Mouse (Mus musculus) midbrain, embryonic 15.5 days (tissue): ENCODE measurements around the gene Camkmt. TPM values are rescaled to one million over a fixed set of nuclear protein-coding genes. Genes with fewer than 3 reads are reported as not detected.

ENCODE experiments used
- ATAC-seq: fragments of 200-750 bp; cut with Nextera tagmentation; replicated peaks from 2 replicates; pipeline ENCODE4 v1.8.0; 2017; ENCODE audit warnings: moderate TSS enrichment
- H3K27ac ChIP-seq: fragments of 300-500 bp; sonication (generic); 2 replicates; pipeline ENCODE4 v1.5.1; 2015; ENCODE audit warnings: mild to moderate bottlenecking, inconsistent platforms
- H3K27me3 ChIP-seq: fragments of 300-500 bp; sonication (generic); replicated peaks from 2 replicates; pipeline ENCODE4 v1.6.1; 2015; ENCODE audit warnings: inconsistent platforms
- H3K36me3 ChIP-seq: fragments of 300-500 bp; sonication (generic); replicated peaks from 2 replicates; pipeline ENCODE4 v1.6.1; 2015; ENCODE audit warnings: inconsistent platforms
- H3K4me1 ChIP-seq: fragments of 300-500 bp; sonication (generic); 2 replicates; pipeline ENCODE4 v1.6.1; 2015; ENCODE audit warnings: inconsistent platforms
- H3K4me2 ChIP-seq: fragments of 300-500 bp; sonication (generic); 2 replicates; pipeline ENCODE4 v1.6.1; 2015; ENCODE audit warnings: inconsistent platforms, mild to moderate bottlenecking, moderate library complexity
- H3K4me3 ChIP-seq: fragments of 300-500 bp; sonication (generic); 2 replicates; pipeline ENCODE4 v1.5.1; 2015; ENCODE audit warnings: mild to moderate bottlenecking, inconsistent platforms
- H3K9ac ChIP-seq: fragments of 300-500 bp; sonication (generic); 2 replicates; pipeline ENCODE4 v1.6.1; 2015; ENCODE audit warnings: mild to moderate bottlenecking, inconsistent platforms
- H3K9me3 ChIP-seq: fragments of 300-500 bp; sonication (generic); 2 replicates; pipeline ENCODE4 v1.6.1; 2016; ENCODE audit warnings: inconsistent platforms
- WGBS: fragments of 180-500 bp; shearing (Covaris S2); methylation state at CpG from one replicate; pipeline ENCODE4 v1.1.7; 2015; ENCODE audit warnings: mixed read lengths; 5-methylcytosine and 5-hydroxymethylcytosine counted together
- polyA plus RNA-seq: library from polyadenylated mRNA; unstranded; fragments of >200 nt; fragmentation: Nextera tagmentation; extraction: Ambion mirVana; gene quantifications from 2 replicates; pipeline ENCODE4 v1.2.1, GENCODE M21; 2015

Camkmt gene
- polyA plus RNA-seq, 1 experiment from 2014 or later, result 24.1 TPM

- no peak for ATAC-seq
- peaks cover 40% of the 10 kb centered on the region for H3K36me3 ChIP-seq
Observed at GRCm38 (mm10) chr17:85071088-85071775, 19.1 kb upstream of the Camkmt start.

GRCm38 (mm10) chr17:85072383-85072782, 18.0 kb upstream of the Camkmt start:
- H3K36me3 ChIP-seq, result peaks cover 37% of the 10 kb centered on the region
- no peak overlapping the region for H3K9ac ChIP-seq
- ATAC-seq, result peak; percentile 53; the same call in 1 of the 2 replicates
- peaks cover 11% of the 10 kb centered on the region for H3K4me1 ChIP-seq
- 20% methylated on average over 11 of the region's 11 CpGs for WGBS
- H3K27ac ChIP-seq, result 0 out of 2 replicates have a peak overlapping the region, but pooled peaks have one; percentile 31
- no peaks in the 10 kb centered on the region for H3K9me3 ChIP-seq
- H3K4me3 ChIP-seq, result no peak overlapping the region
- no peaks in the 10 kb centered on the region for H3K27me3 ChIP-seq
- H3K4me2 ChIP-seq, result no peak overlapping the region

More at GRCm38 (mm10) chr17:85071088-85071775, 19.1 kb upstream of the Camkmt start:
- Histone ChIP-seq H3K27me3 (no peaks in the 10 kb centered on the region), H3K4me1 (peaks cover 11% of the 10 kb centered on the region), H3K27ac (no peak overlapping the region), H3K4me2 (no peak overlapping the region), H3K9ac (no peak overlapping the region), H3K4me3 (no peak overlapping the region), H3K9me3 (no peaks in the 10 kb centered on the region)
- 86% methylated on average over 8 of the region's 8 CpGs for WGBS

GRCm38 (mm10) chr17:85073214-85073613, 17.1 kb upstream of the Camkmt start:
- H3K27me3 ChIP-seq, result no peaks in the 10 kb centered on the region
- H3K4me3 ChIP-seq, result no peak overlapping the region
- H3K4me1 ChIP-seq, result peaks cover 11% of the 10 kb centered on the region
- ATAC-seq, result no peak
- H3K9ac ChIP-seq, result no peak overlapping the region
- 44% methylated on average over 7 of the region's 7 CpGs for WGBS
- no peaks in the 10 kb centered on the region for H3K9me3 ChIP-seq
- 0 out of 2 replicates have a peak overlapping the region, but pooled peaks have one; percentile 31 for H3K27ac ChIP-seq
- H3K36me3 ChIP-seq, result peaks cover 42% of the 10 kb centered on the region
- H3K4me2 ChIP-seq, result no peak overlapping the region

- no peaks in the 10 kb centered on the region for H3K27me3 ChIP-seq
- H3K4me1 ChIP-seq, result peaks cover 11% of the 10 kb centered on the region
- no peak for ATAC-seq
- H3K4me2 ChIP-seq, result no peak overlapping the region
- H3K27ac ChIP-seq, result no peak overlapping the region
- WGBS, result 95% methylated on average over 4 of the region's 4 CpGs
- no peak overlapping the region for H3K9ac ChIP-seq
- H3K36me3 ChIP-seq, result peaks cover 44% of the 10 kb centered on the region
- no peaks in the 10 kb centered on the region for H3K9me3 ChIP-seq
- no peak overlapping the region for H3K4me3 ChIP-seq
Observed at GRCm38 (mm10) chr17:85074083-85074482, 16.3 kb upstream of the Camkmt start.

GRCm38 (mm10) chr17:85079276-85079675, 11.1 kb upstream of the Camkmt start:
- peaks cover 33% of the 10 kb centered on the region for H3K36me3 ChIP-seq
- H3K4me2 ChIP-seq, result no peak overlapping the region
- WGBS, result 87% methylated on average over 3 of the region's 3 CpGs
- ATAC-seq, result no peak
- H3K9me3 ChIP-seq, result no peaks in the 10 kb centered on the region
- H3K4me1 ChIP-seq, result no peaks in the 10 kb centered on the region
- H3K27me3 ChIP-seq, result no peaks in the 10 kb centered on the region
- H3K27ac ChIP-seq, result no peak overlapping the region
- H3K4me3 ChIP-seq, result no peak overlapping the region
- no peak overlapping the region for H3K9ac ChIP-seq

- no peak for ATAC-seq
- Histone ChIP-seq H3K27me3 (no peaks in the 10 kb centered on the region), H3K9me3 (no peaks in the 10 kb centered on the region), H3K4me3 (no peak overlapping the region), H3K27ac (no peak overlapping the region), H3K9ac (no peak overlapping the region), H3K4me1 (no peaks in the 10 kb centered on the region), H3K36me3 (peaks cover 28% of the 10 kb centered on the region), H3K4me2 (no peak overlapping the region)
- WGBS, result 94% methylated on average over 11 of the region's 11 CpGs
Observed at GRCm38 (mm10) chr17:85080781-85081180, 9.6 kb upstream of the Camkmt start.

GRCm38 (mm10) chr17:85085335-85085734, 5.0 kb upstream of the Camkmt start:
- H3K9ac ChIP-seq, result no peak overlapping the region
- H3K27ac ChIP-seq, result no peak overlapping the region
- peaks cover 17% of the 10 kb centered on the region for H3K4me1 ChIP-seq
- peaks cover 9% of the 10 kb centered on the region for H3K36me3 ChIP-seq
- H3K27me3 ChIP-seq, result no peaks in the 10 kb centered on the region
- no peaks in the 10 kb centered on the region for H3K9me3 ChIP-seq
- WGBS, result 95% methylated on average over 2 of the region's 2 CpGs
- ATAC-seq, result no peak
- no peak overlapping the region for H3K4me2 ChIP-seq
- H3K4me3 ChIP-seq, result no peak overlapping the region

- ATAC-seq, result no peak
- Histone ChIP-seq H3K27me3 (no peaks in the 10 kb centered on the region), H3K9ac (no peak overlapping the region), H3K4me1 (peaks cover 22% of the 10 kb centered on the region), H3K4me3 (no peak overlapping the region), H3K36me3 (peaks cover 3% of the 10 kb centered on the region; the same call in 1 of the 2 replicates), H3K4me2 (no peak overlapping the region), H3K27ac (no peak overlapping the region), H3K9me3 (no peaks in the 10 kb centered on the region)
- WGBS, result 93% methylated on average over 1 of the region's 1 CpGs
Observed at GRCm38 (mm10) chr17:85086501-85086900, 3.9 kb upstream of the Camkmt start.

- no peak overlapping the region for H3K4me2 ChIP-seq
- no peaks in the 10 kb centered on the region for H3K9me3 ChIP-seq
- 93% methylated on average over 5 of the region's 5 CpGs for WGBS
- H3K27ac ChIP-seq, result no peak overlapping the region
- no peak for ATAC-seq
- no peaks in the 10 kb centered on the region for H3K27me3 ChIP-seq
- H3K4me1 ChIP-seq, result peaks cover 24% of the 10 kb centered on the region
- H3K36me3 ChIP-seq, result peaks cover 3% of the 10 kb centered on the region; the same call in 1 of the 2 replicates
- H3K9ac ChIP-seq, result no peak overlapping the region
- no peak overlapping the region for H3K4me3 ChIP-seq
Observed at GRCm38 (mm10) chr17:85087591-85087990, 2.8 kb upstream of the Camkmt start.

- Histone ChIP-seq H3K9ac (no peak overlapping the region), H3K4me3 (no peak overlapping the region), H3K27ac (no peak overlapping the region), H3K4me1 (peaks cover 24% of the 10 kb centered on the region), H3K36me3 (no peaks in the 10 kb centered on the region), H3K4me2 (peak overlapping the region; percentile 89; the same call in 1 of the 2 replicates), H3K9me3 (no peaks in the 10 kb centered on the region), H3K27me3 (no peaks in the 10 kb centered on the region)
- WGBS, result 80% methylated on average over 11 of the region's 11 CpGs
- ATAC-seq, result no peak
Observed at GRCm38 (mm10) chr17:85088401-85088800, 2.0 kb upstream of the Camkmt start.

- Histone ChIP-seq H3K9ac (no peak overlapping the region; the same call in 1 of the 2 replicates), H3K4me2 (peak overlapping the region; percentile 89), H3K9me3 (no peaks in the 10 kb centered on the region), H3K36me3 (no peaks in the 10 kb centered on the region), H3K27ac (peak overlapping the region; percentile 93; the same call in 1 of the 2 replicates), H3K4me3 (peak overlapping the region; percentile 100), H3K27me3 (no peaks in the 10 kb centered on the region), H3K4me1 (peaks cover 24% of the 10 kb centered on the region)
- WGBS, result 42% methylated on average over 6 of the region's 6 CpGs
- no peak for ATAC-seq
Observed at GRCm38 (mm10) chr17:85089011-85089410, 1.3 kb upstream of the Camkmt start.

GRCm38 (mm10) chr17:85089621-85090020, 731 bp upstream of the Camkmt start:
- Histone ChIP-seq H3K27me3 (no peaks in the 10 kb centered on the region), H3K27ac (peak overlapping the region; percentile 93), H3K4me2 (peak overlapping the region; percentile 89), H3K9me3 (no peaks in the 10 kb centered on the region), H3K4me3 (peak overlapping the region; percentile 100), H3K9ac (peak overlapping the region; percentile 88), H3K4me1 (peaks cover 24% of the 10 kb centered on the region), H3K36me3 (no peaks in the 10 kb centered on the region)
- ATAC-seq, result no peak; the same call in none of the 2 replicates
- under 1% methylated on average over 16 of the region's 16 CpGs for WGBS

- Histone ChIP-seq H3K4me3 (no peak overlapping the region), H3K27ac (no peak overlapping the region), H3K9ac (no peak overlapping the region), H3K4me1 (peaks cover 24% of the 10 kb centered on the region), H3K9me3 (no peaks in the 10 kb centered on the region), H3K4me2 (no peak overlapping the region), H3K36me3 (no peaks in the 10 kb centered on the region), H3K27me3 (no peaks in the 10 kb centered on the region)
- 94% methylated on average over 6 of the region's 6 CpGs for WGBS
- no peak for ATAC-seq
Observed at GRCm38 (mm10) chr17:85091762-85092161, 1.4 kb downstream of the Camkmt start.
